Mouse (Mus musculus) Patski (cell line): ENCODE measurements around the gene Gm732. TPM values are rescaled to one million over a fixed set of nuclear protein-coding genes. Genes with fewer than 3 reads are reported as not detected.

Source experiments
- ATAC-seq: fragments of 100-300 bp; one replicate; pipeline ENCODE4 v1.8.0; 2021
- CTCF ChIA-PET: fragments of 350-600 bp; sonication (Branson Sonifier 250); formaldehyde crosslinking; loops from one replicate; lab custom pipeline; 2022; ENCODE audit warnings: inconsistent platforms; lab: Charles Lee
- POLR2A ChIA-PET: fragments of 350-600 bp; sonication (Branson Sonifier 250); formaldehyde crosslinking; loops from one replicate; lab custom pipeline; 2022; ENCODE audit warnings: antibody characterized with exemption, inconsistent platforms; lab: Charles Lee
- DNase-seq: peaks from one replicate; pipeline ENCODE4 v3.0.0-alpha.2; 2011; ENCODE audit warnings: low read depth, low spot score
- H3K27me3 ChIP-seq: fragments of 371-371 bp; one replicate; pipeline ENCODE4 v1.5.1; 2021
- CTCF ChIP-seq: fragments of 100-300 bp; IDR thresholded peaks from one replicate; pipeline ENCODE4 v1.5.1; 2021
- in situ Hi-C: fragments of 300-500 bp; cut with MboI; formaldehyde crosslinking; loops from 3 replicates; pipeline ENCODE4 v1.11.1; 2018; ENCODE audit warnings: low pct_unique_long_range_greater_than_20kb, mixed read lengths
- polyA plus RNA-seq: library from polyadenylated mRNA; unstranded; gene quantifications from one replicate; pipeline ENCODE4 v1.2.3, GENCODE M21; 2021

Gene Gm732
- not detected for polyA plus RNA-seq

- ATAC-seq (no peak), DNase-seq (no peak)
- in situ Hi-C loops = no loop called here
- POLR2A ChIA-PET = no interaction called here
- no peak for TF ChIP-seq CTCF
- CTCF ChIA-PET = no interaction called here
- H3K27me3 ChIP-seq = peaks cover 30% of the 10 kb centered on the region
Observed at GRCm38 (mm10) chrX:107948365-107948764, at the start of gene Gm732. Gm732 (minus strand) TSS chrX:107948465.

Other genes with a start within 250 kb of the Gm732 start
- not detected for gene Tent5d, start 155.9 kb downstream of the Gm732 start, polyA plus RNA-seq
- gene 2610002M06Rik, start 132.1 kb downstream of the Gm732 start, polyA plus RNA-seq = 7.6 TPM